In genomic region chr1:157513559-157513958, GRCm38 (mm10) we compare ENCODE assay signal across 20 mouse cellular contexts. TPM values are rescaled to one million over a fixed set of nuclear protein-coding genes. Genes with fewer than 3 reads are reported as not detected.
"Had no signal": no experiment of that assay in that cellular context is flagged by ENCODE, and none has a peak within 500 bp of the region (broad histone marks: within the 10 kb centered on the region; RNA-seq: fewer than 3 reads in every experiment).

No protein-coding gene starts in this region.

- H3K4me1 ChIP-seq: midbrain, embryonic 15.5 days; stomach, embryonic 15.5 days had no signal

- H3K4me3 ChIP-seq: limb, embryonic 15.5 days; liver, embryonic 15.5 days; lung, embryonic 15.5 days; megakaryocyte, embryonic 14.5 days; midbrain, embryonic 13.5 days; midbrain, embryonic 15.5 days; neural tube, embryonic 12.5 days; stomach, embryonic 15.5 days had no signal

- H3K9me3 ChIP-seq: limb, embryonic 15.5 days; liver, embryonic 15.5 days; lung, embryonic 15.5 days; midbrain, embryonic 13.5 days; midbrain, embryonic 15.5 days; neural tube, embryonic 12.5 days; stomach, embryonic 15.5 days had no signal

- H3K36me3 ChIP-seq: limb, embryonic 15.5 days; liver, embryonic 15.5 days; lung, embryonic 15.5 days; midbrain, embryonic 13.5 days; midbrain, embryonic 15.5 days; neural tube, embryonic 12.5 days; stomach, embryonic 15.5 days had no signal

- H3K9ac ChIP-seq: limb, embryonic 15.5 days; liver, embryonic 15.5 days; lung, embryonic 15.5 days; midbrain, embryonic 13.5 days; midbrain, embryonic 15.5 days; neural tube, embryonic 12.5 days; stomach, embryonic 15.5 days had no signal

- H3K27ac ChIP-seq: limb, embryonic 15.5 days; liver, embryonic 15.5 days; macrophage; midbrain, embryonic 13.5 days; midbrain, embryonic 15.5 days; neural tube, embryonic 12.5 days; stomach, embryonic 15.5 days; stomach, postnatal 0 days had no signal

- DNase-seq: lung, adult 2 months; lung, postnatal 14 days; lung, postnatal 36 days; retina, postnatal 1 day; thymus, adult 2 months; thymus, postnatal 25 days; thymus, postnatal 4 days had no signal

- H3K4me2 ChIP-seq: limb, embryonic 15.5 days; liver, embryonic 15.5 days; lung, embryonic 15.5 days; midbrain, embryonic 11.5 days; midbrain, embryonic 13.5 days; midbrain, embryonic 15.5 days; neural tube, embryonic 12.5 days; stomach, embryonic 15.5 days had no signal

- H3K27me3 ChIP-seq: liver, embryonic 15.5 days; lung, embryonic 15.5 days; megakaryocyte, embryonic 14.5 days; midbrain, embryonic 13.5 days; midbrain, embryonic 15.5 days; stomach, embryonic 15.5 days had no signal

- ATAC-seq: lung, postnatal 0 days; midbrain, embryonic 13.5 days; midbrain, embryonic 15.5 days had no signal

RNA-seq across cellular contexts. Expression of gene Sec16b, which starts 7.0 kb away (rescaled TPM):
- total RNA-seq: monocyte, adult 5-6 weeks had no signal
- polyA plus RNA-seq: macrophage had no signal
